Mouse (Mus musculus) testis, adult 2 months (tissue): Measurements from ENCODE around the gene Usp18. TPM values are rescaled to one million over a fixed set of nuclear protein-coding genes. Genes with fewer than 3 reads are reported as not detected.

ENCODE experiments used
- H3K27ac ChIP-seq: fragments of 200-500 bp; 2 replicates; pipeline ENCODE4 v1.5.1; 2012; ENCODE audit warnings: low read depth, low read length; ENCODE audit not compliant: control insufficient read depth, insufficient read depth
- H3K27me3 ChIP-seq: fragments of 200-500 bp; 2 replicates; pipeline ENCODE4 v1.6.1; 2012; ENCODE audit warnings: mild to moderate bottlenecking, low read length, moderate library complexity; ENCODE audit not compliant: control insufficient read depth, insufficient read depth
- H3K36me3 ChIP-seq: fragments of 200-500 bp; 2 replicates; pipeline ENCODE4 v1.6.1; 2012; ENCODE audit warnings: mild to moderate bottlenecking, low read length; ENCODE audit not compliant: control insufficient read depth, insufficient read depth
- H3K4me1 ChIP-seq: fragments of 200-500 bp; 2 replicates; pipeline ENCODE4 v1.6.1; 2012; ENCODE audit warnings: low read length; ENCODE audit not compliant: control insufficient read depth, insufficient read depth
- H3K4me3 ChIP-seq: fragments of 200-500 bp; 2 replicates; pipeline ENCODE4 v1.5.1; 2012; ENCODE audit warnings: low read depth, mild to moderate bottlenecking, low read length, moderate library complexity, mixed read lengths; ENCODE audit not compliant: control insufficient read depth
- CTCF ChIP-seq: fragments of 200-500 bp; IDR thresholded peaks from 2 replicates; pipeline ENCODE4 v1.5.1; 2012; ENCODE audit warnings: low read depth, mild to moderate bottlenecking, inconsistent platforms, low read length, moderate library complexity; ENCODE audit not compliant: control insufficient read depth, insufficient read depth, insufficient replicate concordance
- POLR2A ChIP-seq: fragments of 200-500 bp; IDR thresholded peaks from 2 replicates; pipeline ENCODE4 v1.6.1; 2012; ENCODE audit warnings: low read depth, mild to moderate bottlenecking, inconsistent platforms, low read length, moderate library complexity; ENCODE audit not compliant: control insufficient read depth
- polyA plus RNA-seq: library from polyadenylated mRNA; depleted of rRNA; stranded (reverse); fragments of >200 nt; gene quantifications from 2 replicates; pipeline ENCODE4 v1.2.3, GENCODE M21; 2012

Usp18 gene
- polyA plus RNA-seq, 1 experiment, result 0.49 TPM

DNA sequence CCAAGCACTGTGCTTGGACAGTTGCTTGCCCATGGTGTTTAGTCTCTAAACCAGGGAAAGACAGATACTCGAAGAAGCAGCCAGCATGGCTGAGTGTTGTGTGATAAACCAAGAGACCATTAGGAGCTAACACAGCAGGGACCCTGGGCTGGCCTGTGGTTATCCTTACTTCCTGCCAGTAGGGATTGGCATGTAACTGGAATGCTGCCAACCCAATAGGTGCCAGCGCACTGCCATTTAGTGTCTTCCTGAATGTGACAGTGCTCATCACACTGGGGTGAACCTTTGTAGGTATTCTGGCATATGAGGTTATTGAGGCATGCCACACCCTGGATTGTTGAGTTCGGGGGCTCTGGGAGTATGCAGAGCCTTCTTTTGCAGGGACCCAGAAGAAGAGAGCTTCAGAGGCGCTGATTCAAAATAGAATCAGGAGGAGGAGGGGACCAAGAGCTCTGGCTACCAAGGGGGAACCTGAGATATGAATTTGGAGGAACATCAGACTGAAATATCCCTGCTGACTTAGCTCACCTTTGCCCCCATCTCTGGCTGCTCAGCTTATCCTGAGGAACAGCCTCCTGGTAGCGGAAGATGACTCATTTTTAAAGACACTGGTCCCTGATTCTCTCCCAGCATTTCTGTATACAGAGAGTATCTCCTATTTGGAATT is 29.0 kb upstream of the Usp18 start:
- H3K27me3 ChIP-seq, result no peaks in the 10 kb centered on the region
- no peak for TF ChIP-seq POLR2A
- no peak for TF ChIP-seq CTCF
- no peak overlapping the region for H3K27ac ChIP-seq
- no peaks in the 10 kb centered on the region for H3K36me3 ChIP-seq
- H3K4me1 ChIP-seq, result no peaks in the 10 kb centered on the region; the same call in 1 of the 2 replicates
- no peak overlapping the region for H3K4me3 ChIP-seq

DNA sequence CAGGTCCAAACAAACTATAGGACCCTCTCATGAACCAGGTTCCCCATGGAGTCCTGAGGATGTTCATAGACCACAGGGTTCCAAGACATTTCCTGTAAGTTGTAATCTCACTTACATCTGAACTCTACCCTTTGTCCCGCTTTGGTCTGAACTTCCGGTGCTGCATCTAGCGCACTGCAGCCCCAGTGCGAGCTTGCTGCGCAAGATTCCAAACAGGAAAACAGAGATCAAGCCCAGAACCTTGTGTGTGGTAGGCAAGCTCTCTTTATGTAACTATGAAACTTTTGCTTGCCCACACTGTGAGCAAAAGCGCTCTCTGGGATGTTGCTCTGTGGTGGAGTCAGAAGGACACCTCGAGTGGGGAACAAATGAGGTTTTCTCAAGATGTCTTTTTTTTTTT is 27.7 kb upstream of the Usp18 start:
- Histone ChIP-seq H3K36me3 (no peaks in the 10 kb centered on the region), H3K4me1 (no peaks in the 10 kb centered on the region), H3K27me3 (no peaks in the 10 kb centered on the region), H3K4me3 (no peak overlapping the region), H3K27ac (no peak overlapping the region)
- TF ChIP-seq POLR2A, result no peak
- no peak for TF ChIP-seq CTCF

DNA sequence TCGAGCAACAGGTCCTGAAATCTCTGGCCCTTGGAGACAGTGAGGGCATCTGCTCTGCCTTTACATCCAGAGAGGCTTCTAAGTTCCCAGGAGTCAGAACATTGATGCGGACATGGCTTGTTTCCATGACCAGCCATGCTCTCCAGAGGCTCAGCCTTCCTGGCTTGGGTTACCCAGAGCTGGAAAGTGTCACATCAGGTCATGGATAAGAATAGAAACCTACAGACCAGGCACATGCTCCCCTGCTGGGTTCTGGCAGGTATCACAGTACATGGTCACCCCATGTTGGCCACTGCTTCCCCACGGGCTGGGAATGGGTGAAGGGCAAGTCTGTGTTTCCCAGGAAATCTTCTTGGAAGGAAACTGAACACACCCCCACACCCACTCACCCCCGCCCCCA is 26.3 kb upstream of the Usp18 start:
- Histone ChIP-seq H3K4me1 (no peaks in the 10 kb centered on the region), H3K27ac (no peak overlapping the region), H3K36me3 (no peaks in the 10 kb centered on the region), H3K27me3 (no peaks in the 10 kb centered on the region), H3K4me3 (no peak overlapping the region)
- TF ChIP-seq CTCF (no peak), POLR2A (no peak)

DNA sequence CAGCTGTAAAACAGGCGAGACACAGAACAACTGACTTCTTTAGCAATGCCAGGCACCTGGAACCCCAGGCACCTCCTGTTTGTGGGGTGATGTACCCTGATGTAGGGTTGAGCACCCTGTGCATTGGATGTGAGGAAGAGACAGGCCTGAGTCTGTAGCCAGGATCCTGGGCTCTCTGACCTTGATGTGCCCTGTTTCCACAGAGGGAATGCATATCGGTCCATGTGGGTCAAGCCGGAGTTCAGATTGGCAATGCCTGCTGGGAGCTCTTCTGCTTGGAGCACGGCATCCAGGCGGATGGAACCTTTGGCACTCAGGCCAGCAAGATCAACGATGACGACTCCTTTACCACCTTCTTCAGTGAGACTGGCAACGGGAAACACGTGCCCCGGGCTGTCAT is 25.5 kb upstream of the Usp18 start:
- H3K36me3 ChIP-seq, result no peaks in the 10 kb centered on the region
- no peak overlapping the region for H3K27ac ChIP-seq
- no peak overlapping the region for H3K4me3 ChIP-seq
- no peaks in the 10 kb centered on the region for H3K4me1 ChIP-seq
- H3K27me3 ChIP-seq, result no peaks in the 10 kb centered on the region
- TF ChIP-seq CTCF, result no peak
- TF ChIP-seq POLR2A, result no peak

DNA sequence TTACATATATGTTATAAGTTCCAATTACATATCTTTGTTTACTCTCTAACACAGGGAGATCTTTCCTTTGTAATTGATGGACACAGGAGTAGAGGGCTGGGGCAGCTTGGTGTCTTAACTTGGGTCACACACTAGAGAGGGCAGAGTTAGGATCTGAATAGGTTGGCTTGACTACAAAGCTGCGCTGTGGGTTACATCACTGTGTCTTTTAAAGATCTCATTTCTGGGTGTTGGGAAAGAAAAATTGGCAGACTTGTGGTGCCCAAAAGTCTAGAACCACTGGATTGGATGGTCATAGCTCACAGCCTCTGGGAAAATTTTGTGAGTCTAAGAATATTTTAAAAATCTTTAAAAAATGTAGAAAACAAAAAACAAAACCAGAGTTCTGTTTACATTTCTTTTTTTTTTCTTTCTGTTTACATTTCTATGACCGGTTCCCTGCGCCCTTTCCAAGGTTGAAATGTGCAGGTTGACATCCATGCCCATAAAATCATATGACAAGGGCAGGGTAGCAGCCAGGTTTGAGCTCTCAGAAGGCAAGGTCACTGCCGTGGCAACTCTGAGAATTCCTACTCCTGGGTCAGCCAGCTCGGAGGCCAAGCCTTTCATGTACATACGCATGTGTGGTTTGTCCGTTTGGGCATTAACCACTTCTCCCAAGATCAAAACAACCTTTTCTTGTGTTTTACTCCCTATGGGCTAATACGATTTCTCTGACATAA is 23.7 kb upstream of the Usp18 start:
- Histone ChIP-seq H3K4me3 (no peak overlapping the region), H3K27ac (no peak overlapping the region), H3K36me3 (no peaks in the 10 kb centered on the region), H3K27me3 (no peaks in the 10 kb centered on the region), H3K4me1 (no peaks in the 10 kb centered on the region)
- TF ChIP-seq CTCF, result no peak
- no peak for TF ChIP-seq POLR2A

DNA sequence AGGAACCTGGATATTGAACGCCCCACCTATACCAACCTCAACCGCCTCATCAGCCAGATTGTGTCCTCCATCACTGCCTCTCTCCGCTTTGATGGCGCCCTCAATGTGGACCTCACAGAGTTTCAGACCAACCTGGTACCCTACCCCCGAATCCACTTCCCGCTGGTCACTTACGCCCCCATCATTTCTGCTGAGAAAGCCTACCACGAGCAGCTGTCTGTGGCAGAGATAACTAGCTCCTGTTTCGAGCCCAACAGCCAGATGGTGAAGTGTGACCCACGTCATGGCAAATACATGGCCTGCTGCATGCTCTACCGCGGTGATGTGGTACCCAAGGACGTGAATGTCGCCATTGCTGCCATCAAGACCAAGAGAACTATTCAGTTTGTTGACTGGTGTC is 22.7 kb upstream of the Usp18 start:
- Histone ChIP-seq H3K27ac (no peak overlapping the region), H3K4me1 (no peaks in the 10 kb centered on the region), H3K27me3 (no peaks in the 10 kb centered on the region), H3K4me3 (no peak overlapping the region), H3K36me3 (no peaks in the 10 kb centered on the region)
- TF ChIP-seq CTCF (no peak), POLR2A (no peak)

DNA sequence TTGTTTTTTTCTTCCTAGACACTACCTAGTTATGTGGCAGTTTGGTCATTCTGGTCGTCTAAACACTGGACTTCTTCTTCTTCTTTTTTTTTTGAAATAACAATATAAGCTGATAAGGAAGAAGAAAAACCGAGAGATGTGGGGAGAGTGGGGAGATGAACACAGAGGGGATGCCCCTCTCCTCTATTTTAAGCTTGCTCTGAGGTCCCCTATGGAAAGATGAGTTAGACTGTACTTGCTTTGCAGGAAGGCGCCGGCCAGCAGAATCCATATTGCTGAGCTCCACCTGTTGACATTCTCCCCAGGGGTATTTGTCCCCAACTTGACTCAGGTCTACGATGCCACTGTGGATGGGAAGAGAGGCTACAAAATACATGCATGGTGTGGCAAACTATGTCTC is 21.6 kb upstream of the Usp18 start:
- TF ChIP-seq POLR2A (no peak), CTCF (no peak)
- H3K4me1 ChIP-seq, result no peaks in the 10 kb centered on the region
- H3K27ac ChIP-seq, result no peak overlapping the region
- H3K4me3 ChIP-seq, result no peak overlapping the region
- H3K27me3 ChIP-seq, result no peaks in the 10 kb centered on the region
- H3K36me3 ChIP-seq, result no peaks in the 10 kb centered on the region
